Mouse (Mus musculus) lung, embryonic 16.5 days (tissue): ENCODE results near the gene Zdhhc1. TPM values are rescaled to one million over a fixed set of nuclear protein-coding genes. Genes with fewer than 3 reads are reported as not detected.

Experiments used
- ATAC-seq: fragments of 200-750 bp; cut with Nextera tagmentation; 2 replicates; pipeline ENCODE4 v1.8.0; 2017; ENCODE audit warnings: low read depth, mild to moderate bottlenecking, moderate library complexity
- H3K27ac ChIP-seq: fragments of 300-500 bp; sonication (generic); 2 replicates; pipeline ENCODE4 v1.5.1; 2014; ENCODE audit warnings: mild to moderate bottlenecking, control low read depth, low read length
- H3K27me3 ChIP-seq: fragments of 300-500 bp; sonication (generic); 2 replicates; pipeline ENCODE4 v1.6.1; 2014; ENCODE audit warnings: low read depth, low read length, mixed read lengths; ENCODE audit not compliant: control insufficient read depth, insufficient read depth
- H3K36me3 ChIP-seq: fragments of 300-500 bp; sonication (generic); 2 replicates; pipeline ENCODE4 v1.6.1; 2014; ENCODE audit warnings: low read length; ENCODE audit not compliant: control insufficient read depth, insufficient read depth
- H3K4me1 ChIP-seq: fragments of 300-500 bp; sonication (generic); replicated peaks from 2 replicates; pipeline ENCODE4 v1.6.1; 2014; ENCODE audit warnings: low read length, mixed read lengths; ENCODE audit not compliant: control insufficient read depth, insufficient read depth
- H3K4me2 ChIP-seq: fragments of 300-500 bp; sonication (generic); 2 replicates; pipeline ENCODE4 v1.6.1; 2014; ENCODE audit warnings: low read depth, low read length, control low read depth
- H3K4me3 ChIP-seq: fragments of 300-500 bp; sonication (generic); 2 replicates; pipeline ENCODE4 v1.5.1; 2014; ENCODE audit warnings: mild to moderate bottlenecking, low read length, control low read depth
- H3K9ac ChIP-seq: fragments of 300-500 bp; sonication (generic); 2 replicates; pipeline ENCODE4 v1.6.1; 2014; ENCODE audit warnings: low read length, control low read depth
- H3K9me3 ChIP-seq: fragments of 300-500 bp; sonication (generic); 2 replicates; pipeline ENCODE4 v1.6.1; 2016; ENCODE audit warnings: low read length; ENCODE audit not compliant: control insufficient read depth
- WGBS: fragments of 180-500 bp; shearing (Covaris S2); extraction: QIAGEN DNeasy Blood & Tissue Kit; methylation state at CpG from one replicate; pipeline ENCODE4 v1.1.7; 2014; 5-methylcytosine and 5-hydroxymethylcytosine counted together
- polyA plus RNA-seq: library from polyadenylated mRNA; unstranded; fragments of >200 nt; fragmentation: Nextera tagmentation; extraction: Ambion mirVana; gene quantifications from 2 replicates; pipeline ENCODE4 v1.2.1, GENCODE M21; 2015

The Zdhhc1 gene
- polyA plus RNA-seq, 1 experiment from 2014 or later = 48.3 TPM

- no peak for ATAC-seq
Observed at GRCm38 (mm10) chr8:105536546-105536945, 39.8 kb upstream of the Zdhhc1 start.

GRCm38 (mm10) chr8:105533892-105534329 lies 37.2 kb upstream of the Zdhhc1 start:
- Histone ChIP-seq H3K4me2 (no peak overlapping the region), H3K9me3 (no peaks in the 10 kb centered on the region), H3K9ac (no peak overlapping the region), H3K36me3 (peaks cover 9% of the 10 kb centered on the region), H3K27me3 (no peaks in the 10 kb centered on the region), H3K4me1 (peaks cover 12% of the 10 kb centered on the region), H3K4me3 (no peak overlapping the region), H3K27ac (peak overlapping the region; percentile 89)
- ATAC-seq = peak; percentile 92
- WGBS = 0% methylated on average over 1 of the region's 1 CpGs

More at GRCm38 (mm10) chr8:105536546-105536945, 39.8 kb upstream of the Zdhhc1 start:
- H3K4me1 ChIP-seq = peaks cover 12% of the 10 kb centered on the region
- H3K27me3 ChIP-seq = no peaks in the 10 kb centered on the region
- H3K4me2 ChIP-seq = no peak overlapping the region
- H3K36me3 ChIP-seq = peaks cover 13% of the 10 kb centered on the region
- 89% methylated on average over 3 of the region's 3 CpGs for WGBS
- H3K4me3 ChIP-seq = no peak overlapping the region
- no peak overlapping the region for H3K27ac ChIP-seq
- H3K9me3 ChIP-seq = no peaks in the 10 kb centered on the region
- H3K9ac ChIP-seq = no peak overlapping the region

- peaks cover 12% of the 10 kb centered on the region for H3K4me1 ChIP-seq
- no peak overlapping the region for H3K4me2 ChIP-seq
- no peaks in the 10 kb centered on the region for H3K27me3 ChIP-seq
- H3K9ac ChIP-seq = no peak overlapping the region
- H3K36me3 ChIP-seq = peaks cover 10% of the 10 kb centered on the region; the same call in 1 of the 2 replicates
- ATAC-seq = peak; percentile 90
- no peaks in the 10 kb centered on the region for H3K9me3 ChIP-seq
- no peak overlapping the region for H3K4me3 ChIP-seq
- H3K27ac ChIP-seq = peak overlapping the region; percentile 89
- 7% methylated on average over 2 of the region's 2 CpGs for WGBS
Observed at GRCm38 (mm10) chr8:105533439-105533838, 36.7 kb upstream of the Zdhhc1 start.

- no peak overlapping the region for H3K4me3 ChIP-seq
- no peak for ATAC-seq
- no peaks in the 10 kb centered on the region for H3K27me3 ChIP-seq
- WGBS = 71% methylated on average over 2 of the region's 2 CpGs
- peaks cover 12% of the 10 kb centered on the region for H3K4me1 ChIP-seq
- no peak overlapping the region for H3K9ac ChIP-seq
- H3K4me2 ChIP-seq = no peak overlapping the region
- H3K27ac ChIP-seq = no peak overlapping the region
- no peaks in the 10 kb centered on the region for H3K9me3 ChIP-seq
- peaks cover 4% of the 10 kb centered on the region for H3K36me3 ChIP-seq
Observed at GRCm38 (mm10) chr8:105531774-105532173, 35.1 kb upstream of the Zdhhc1 start.

- H3K9ac ChIP-seq = no peak overlapping the region
- ATAC-seq = no peak
- no peaks in the 10 kb centered on the region for H3K9me3 ChIP-seq
- peaks cover 10% of the 10 kb centered on the region for H3K36me3 ChIP-seq
- no peaks in the 10 kb centered on the region for H3K27me3 ChIP-seq
- peaks cover 12% of the 10 kb centered on the region for H3K4me1 ChIP-seq
- WGBS = 88% methylated on average over 3 of the region's 3 CpGs
- no peak overlapping the region for H3K27ac ChIP-seq
- H3K4me3 ChIP-seq = no peak overlapping the region
- no peak overlapping the region for H3K4me2 ChIP-seq
Observed at GRCm38 (mm10) chr8:105529271-105529670, 32.6 kb upstream of the Zdhhc1 start.

- Histone ChIP-seq H3K27me3 (no peaks in the 10 kb centered on the region), H3K4me2 (no peak overlapping the region), H3K9me3 (no peaks in the 10 kb centered on the region), H3K36me3 (peaks cover 10% of the 10 kb centered on the region), H3K4me1 (peaks cover 3% of the 10 kb centered on the region), H3K9ac (no peak overlapping the region), H3K27ac (no peak overlapping the region), H3K4me3 (no peak overlapping the region)
- ATAC-seq = no peak
- WGBS = 89% methylated on average over 1 of the region's 1 CpGs
Observed at GRCm38 (mm10) chr8:105528206-105528605, 31.5 kb upstream of the Zdhhc1 start.

GRCm38 (mm10) chr8:105527110-105527509 lies 30.4 kb upstream of the Zdhhc1 start:
- 83% methylated on average over 2 of the region's 2 CpGs for WGBS
- H3K27ac ChIP-seq = no peak overlapping the region
- H3K9me3 ChIP-seq = no peaks in the 10 kb centered on the region
- no peak overlapping the region for H3K4me2 ChIP-seq
- no peaks in the 10 kb centered on the region for H3K27me3 ChIP-seq
- no peaks in the 10 kb centered on the region; the same call in 1 of the 2 replicates for H3K4me1 ChIP-seq
- ATAC-seq = no peak
- H3K9ac ChIP-seq = no peak overlapping the region
- no peak overlapping the region for H3K4me3 ChIP-seq
- peaks cover 10% of the 10 kb centered on the region for H3K36me3 ChIP-seq

- Histone ChIP-seq H3K9me3 (no peaks in the 10 kb centered on the region), H3K4me1 (peaks cover 23% of the 10 kb centered on the region), H3K9ac (no peak overlapping the region), H3K27me3 (no peaks in the 10 kb centered on the region), H3K27ac (no peak overlapping the region), H3K4me2 (no peak overlapping the region), H3K4me3 (no peak overlapping the region), H3K36me3 (peaks cover 6% of the 10 kb centered on the region; the same call in 1 of the 2 replicates)
- WGBS = 46% methylated on average over 9 of the region's 9 CpGs
- ATAC-seq = no peak
Observed at GRCm38 (mm10) chr8:105522890-105523289, 26.2 kb upstream of the Zdhhc1 start.

GRCm38 (mm10) chr8:105521995-105522769 lies 25.5 kb upstream of the Zdhhc1 start:
- Histone ChIP-seq H3K27ac (no peak overlapping the region), H3K27me3 (no peaks in the 10 kb centered on the region), H3K9ac (no peak overlapping the region), H3K4me2 (no peak overlapping the region), H3K9me3 (no peaks in the 10 kb centered on the region), H3K4me1 (peaks cover 30% of the 10 kb centered on the region), H3K36me3 (peaks cover 6% of the 10 kb centered on the region; the same call in 1 of the 2 replicates), H3K4me3 (no peak overlapping the region)
- 68% methylated on average over 21 of the region's 21 CpGs for WGBS
- ATAC-seq = no peak
